Mouse (Mus musculus): ENCODE measurements at regions not wholly inside any gene's neighbourhood (a gene's known extent, or its start where the extent isn't known, plus 50 kb on each side); places are given as distances from the start of the nearest gene placed in this dataset.

DNA sequence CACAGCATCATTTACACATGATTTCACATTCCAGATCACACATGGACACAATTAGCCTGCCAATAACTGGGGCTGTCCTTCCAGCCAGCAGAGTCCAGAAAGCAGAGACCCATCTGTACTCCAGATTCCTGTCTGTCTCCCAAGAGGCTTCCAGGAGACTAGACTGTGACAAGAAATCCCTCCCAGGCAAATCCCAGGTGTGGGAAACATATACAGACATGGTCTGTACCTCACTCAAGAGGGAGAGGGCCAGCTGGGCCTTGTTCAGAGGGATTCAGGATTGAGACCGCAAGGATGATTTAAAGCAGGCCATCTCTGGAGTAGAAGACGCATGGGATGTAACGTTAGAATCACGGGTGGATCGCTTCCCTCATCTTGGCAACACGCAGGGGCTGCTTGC, 182.7 kb upstream of the Prr30 start:
- no peak for DNase-seq (ENCODE audit: low spot score in 2 of 2)

DNA sequence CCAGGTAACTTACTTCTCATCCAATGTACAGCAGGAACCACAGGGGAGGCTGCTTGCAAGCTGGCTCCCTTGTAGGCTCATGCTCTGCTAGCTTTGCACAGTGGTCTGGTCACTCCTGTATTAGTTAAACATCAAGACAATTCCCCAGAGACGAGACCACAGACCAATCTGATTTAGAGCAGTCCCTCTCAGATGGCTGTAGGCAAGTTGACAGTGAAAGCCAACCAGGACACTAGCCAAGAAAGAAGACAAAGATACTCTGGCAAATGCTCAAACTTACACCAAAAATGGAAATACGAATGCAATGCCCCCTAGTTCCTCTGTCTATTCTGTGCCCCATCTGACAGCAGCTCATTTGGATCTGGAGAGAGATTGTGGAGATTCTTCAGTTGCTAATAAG, 181.8 kb upstream of the Prr30 start:
- DNase-seq (ENCODE audit: low spot score in 2 of 2), result no peak

DNA sequence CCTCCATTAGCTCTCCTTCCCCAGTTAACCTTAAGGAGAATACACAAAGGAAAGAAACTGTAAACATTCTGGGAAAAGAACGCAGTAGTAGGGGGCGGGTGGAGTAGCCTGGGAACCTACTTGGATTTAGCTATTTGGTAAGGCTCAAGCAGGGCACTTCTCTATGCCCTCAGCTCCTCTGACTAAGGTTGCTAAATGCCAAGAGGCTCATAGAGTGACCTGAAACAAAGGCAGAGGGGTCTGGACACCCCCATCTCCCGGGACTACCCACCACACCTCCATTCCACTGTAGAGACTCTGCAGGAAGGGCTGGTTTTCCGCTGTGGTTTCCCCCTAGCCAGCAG, 179.5 kb upstream of the Prr30 start:
- DNase-seq (ENCODE audit: low spot score in 2 of 2), result no peak

DNA sequence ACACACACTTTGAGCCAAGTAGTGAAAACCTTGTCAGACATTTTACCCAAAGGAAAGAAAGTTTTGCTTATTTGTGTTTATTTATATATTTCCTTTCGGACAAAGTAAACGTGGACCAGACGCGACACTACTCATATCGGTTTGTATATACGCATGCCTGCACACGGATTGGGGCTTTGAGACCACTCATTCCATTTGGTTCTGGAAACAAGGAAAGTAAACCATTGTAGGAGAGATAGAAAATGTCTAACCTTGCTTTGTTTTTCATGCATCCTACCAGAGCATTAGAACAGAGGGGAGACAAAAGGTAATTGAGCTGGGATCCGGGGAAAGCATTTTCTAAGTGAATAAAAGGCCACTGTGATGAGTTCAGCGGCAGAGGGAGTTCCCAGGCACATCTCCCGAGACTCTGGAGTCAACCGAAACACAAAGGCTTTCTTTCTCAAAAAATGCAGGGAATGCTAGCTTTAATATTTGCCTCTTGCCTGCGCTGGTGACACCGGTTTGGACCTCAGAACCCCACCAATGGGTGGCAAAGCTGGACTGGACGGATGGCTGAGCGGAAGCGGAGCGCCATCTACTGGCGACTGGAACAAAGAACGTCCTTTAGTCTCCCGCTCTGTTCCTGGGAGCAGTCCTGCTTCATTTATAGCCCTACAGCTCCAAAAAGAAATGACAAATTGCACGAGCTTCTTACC, 179.0 kb upstream of the Prr30 start:
- DNase-seq (ENCODE audit: low spot score in 2 of 2), result peak; percentile 56 to 83

DNA sequence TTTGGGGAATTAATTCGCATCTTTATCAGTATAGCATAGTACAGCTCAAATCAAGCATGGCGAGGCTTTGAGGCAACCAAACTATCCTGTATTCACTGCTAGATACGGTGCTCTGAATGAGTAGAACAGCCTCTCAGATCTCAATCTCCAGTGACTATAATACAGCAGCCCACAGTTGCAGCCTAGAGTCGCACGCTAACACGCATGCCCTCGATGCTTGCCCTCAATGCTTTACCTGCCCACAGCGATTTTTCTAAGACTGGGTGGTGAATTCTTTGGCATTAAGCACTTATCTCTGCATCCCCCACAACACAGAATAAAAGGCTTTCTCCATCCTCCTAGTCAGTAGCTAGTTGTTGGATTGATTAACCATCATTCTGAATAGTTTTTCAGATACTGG, 178.4 kb upstream of the Prr30 start:
- DNase-seq (ENCODE audit: low spot score in 2 of 2), result peak in 1 of 2 experiments; percentile 6

DNA sequence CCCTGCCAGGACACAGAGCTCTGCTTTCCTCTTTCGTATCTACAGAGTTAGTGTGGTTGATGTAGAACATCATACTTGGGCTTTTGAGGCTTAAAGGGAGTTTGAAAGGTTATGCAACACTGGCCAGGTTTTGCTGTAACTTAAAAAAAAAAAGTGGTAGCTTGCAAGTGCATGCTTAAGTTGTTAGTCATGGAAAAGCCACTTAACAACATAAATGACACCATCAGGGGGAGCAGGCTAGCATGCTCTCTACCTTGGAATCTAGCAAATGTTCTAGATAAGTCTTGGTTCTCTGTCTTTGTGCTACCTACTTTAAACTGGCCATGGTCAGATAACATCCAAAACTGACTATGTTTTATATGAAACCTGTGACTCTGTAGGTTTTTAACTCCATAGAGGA, 176.6 kb upstream of the Prr30 start:
- no peak for DNase-seq (ENCODE audit: low spot score in 2 of 2)

DNA sequence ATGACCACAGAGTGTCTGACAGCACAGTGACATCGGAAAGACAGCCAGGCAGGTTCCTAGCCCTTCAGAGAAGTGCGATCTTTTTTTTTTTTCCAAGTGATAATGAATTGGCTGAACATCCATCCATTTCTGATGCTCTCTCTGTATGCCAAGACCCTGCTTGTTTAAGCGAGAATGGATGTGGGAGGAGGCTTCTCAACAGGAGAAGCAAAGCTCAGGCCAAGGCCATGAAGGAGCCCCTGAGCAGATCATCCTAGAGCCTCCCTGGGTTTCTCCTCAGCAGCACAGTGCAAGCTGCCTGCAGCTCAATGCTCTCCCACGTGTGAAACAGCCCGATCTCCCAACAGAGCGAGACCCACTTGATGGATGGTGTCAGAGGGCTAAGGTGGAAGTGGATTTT, 175.7 kb upstream of the Prr30 start:
- DNase-seq (ENCODE audit: low spot score in 2 of 2), result no peak

DNA sequence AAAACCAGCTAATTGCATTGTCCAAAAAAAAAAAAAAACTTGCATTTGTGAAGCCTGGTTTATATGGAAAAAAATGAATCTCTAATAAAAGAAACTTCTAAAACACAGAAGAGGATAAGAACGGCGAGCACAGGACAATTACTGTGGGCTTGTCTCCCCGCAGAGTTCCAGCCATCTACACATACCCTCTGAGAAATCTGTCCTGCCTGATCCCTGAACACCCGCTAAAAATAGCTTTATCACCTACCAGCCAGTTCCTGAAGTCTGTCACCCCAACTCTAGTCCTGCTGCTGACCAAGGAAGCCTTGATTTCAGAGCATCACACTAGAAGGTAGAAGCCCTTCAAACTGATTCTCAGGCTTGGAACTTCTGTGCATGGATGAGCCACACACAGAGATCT, 173.7 kb upstream of the Prr30 start:
- no peak for DNase-seq (ENCODE audit: low spot score in 2 of 2)

DNA sequence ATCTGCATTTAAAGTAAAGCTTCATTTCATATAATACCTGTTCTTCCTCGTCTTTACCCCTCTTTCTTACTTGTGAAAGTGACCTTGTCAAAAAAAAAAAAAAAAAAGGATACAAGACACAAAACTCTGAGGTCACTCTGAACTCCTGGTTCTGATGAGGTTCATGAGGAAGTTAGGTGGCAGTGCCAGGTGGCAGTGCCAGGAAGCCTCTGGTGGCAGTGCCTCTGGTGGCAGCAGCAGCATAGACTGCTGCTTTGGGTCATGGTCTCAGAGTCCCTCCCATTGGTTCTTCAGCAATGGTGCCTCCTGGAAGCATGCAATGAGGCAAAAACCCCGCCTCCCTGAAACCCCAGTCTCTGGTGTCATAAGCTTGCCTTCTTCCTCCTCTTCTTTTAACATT, 159.7 kb upstream of the Prr30 start:
- no peak for DNase-seq (ENCODE audit: low spot score in 2 of 2)

DNA sequence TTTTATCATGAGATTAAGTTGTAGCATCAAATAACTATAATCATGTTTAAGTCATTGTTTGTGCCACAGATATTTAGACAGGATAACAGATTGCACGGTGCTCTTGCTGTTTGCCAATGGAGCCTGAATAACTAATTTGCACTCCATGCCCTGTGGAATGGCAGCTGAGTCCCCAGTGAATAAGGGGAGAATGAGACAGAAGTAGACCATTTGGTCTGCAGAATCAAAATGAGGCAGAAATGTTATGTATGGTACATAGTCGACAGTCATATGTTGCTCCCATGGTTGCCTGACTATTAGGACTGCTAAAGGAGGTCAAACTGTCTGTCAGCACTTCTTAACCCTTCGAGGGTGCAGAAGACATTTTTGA, 152.9 kb upstream of the Prr30 start:
- DNase-seq (ENCODE audit: low spot score in 2 of 2), result no peak

DNA sequence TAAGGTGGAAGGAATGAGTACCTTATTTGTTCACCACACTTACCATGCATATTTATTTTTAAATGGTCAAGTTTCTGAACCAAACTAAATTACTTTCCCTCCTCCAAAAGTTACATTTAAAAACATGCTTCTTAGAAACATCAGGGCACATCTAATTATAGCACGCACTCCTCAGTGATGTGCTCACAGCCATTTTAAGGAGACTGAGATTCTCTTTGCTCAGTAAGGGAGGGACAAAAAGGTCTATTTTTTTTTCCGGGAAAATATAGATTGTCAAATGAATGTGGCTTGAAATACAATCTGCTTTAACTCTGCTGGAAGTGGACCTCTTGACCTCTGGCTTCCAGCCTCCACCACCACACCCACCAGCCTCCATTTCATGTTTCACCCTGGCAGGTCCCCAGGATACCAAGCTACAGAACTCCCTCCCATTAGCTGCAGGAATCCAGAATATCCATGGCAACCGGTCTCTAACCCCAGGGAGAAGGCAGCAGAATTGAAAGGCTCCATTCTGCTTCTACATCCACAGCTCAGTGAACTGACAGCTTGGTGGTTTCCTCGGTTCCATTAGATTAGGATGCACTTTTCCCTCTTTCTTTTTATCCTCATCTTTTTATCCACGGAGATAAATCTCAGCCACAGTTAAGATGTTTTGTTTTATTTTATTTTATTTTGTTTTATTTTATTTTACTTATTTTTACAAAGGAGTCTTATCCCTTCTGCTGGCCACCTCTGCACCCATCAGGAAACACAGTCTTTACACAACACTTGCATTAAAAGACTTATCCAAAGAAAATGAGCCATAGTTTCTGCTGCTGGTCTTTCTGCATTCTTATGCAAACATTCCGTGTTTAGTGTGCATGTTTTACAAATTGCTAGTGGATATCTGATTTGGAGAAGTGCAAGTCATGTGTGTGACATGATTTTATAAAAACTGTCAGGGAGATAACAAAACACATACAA, 152.2 kb upstream of the Prr30 start:
- DNase-seq (ENCODE audit: low spot score in 2 of 2), result peak in 1 of 2 experiments; percentile 44

DNA sequence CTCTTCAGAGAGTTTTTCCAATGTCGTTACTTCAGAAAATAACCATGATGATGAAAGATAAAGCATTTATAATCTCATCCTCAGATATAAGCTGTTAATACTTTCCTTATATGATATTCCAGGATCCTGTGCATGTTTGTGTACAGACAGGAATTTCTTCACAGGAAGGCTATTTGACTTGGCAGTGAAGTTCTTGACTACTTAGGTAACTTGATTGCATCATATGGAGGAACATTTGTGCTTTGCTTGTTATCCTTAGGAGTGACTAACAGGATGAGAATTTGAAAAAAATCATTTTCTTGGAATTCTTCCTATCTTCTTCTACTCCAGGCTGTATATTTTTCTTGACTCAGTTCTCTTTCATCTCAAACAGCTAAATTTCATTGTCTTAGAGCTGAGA, 140.2 kb upstream of the Prr30 start:
- DNase-seq (ENCODE audit: low spot score in 2 of 2), result no peak

DNA sequence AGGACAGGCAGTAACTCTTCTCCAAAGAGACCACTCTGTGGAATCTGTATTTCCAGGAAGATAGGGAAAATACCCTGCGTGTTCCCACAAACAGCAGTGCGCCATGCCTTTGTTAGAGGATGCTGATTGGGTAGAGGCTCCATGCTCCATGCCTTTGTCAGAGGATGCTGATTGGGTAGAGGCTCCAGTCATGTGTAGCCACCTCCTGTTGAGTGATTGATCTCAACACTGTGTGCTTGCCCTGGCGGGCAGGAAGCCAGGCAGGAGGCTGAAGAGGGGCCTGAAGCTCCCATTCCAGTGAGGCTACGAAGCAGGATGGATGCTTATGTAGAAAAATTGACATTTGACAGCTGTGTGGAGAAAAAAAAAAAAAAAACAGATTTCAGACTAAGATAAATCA, 131.9 kb upstream of the Prr30 start:
- no peak for DNase-seq (ENCODE audit: low spot score in 2 of 2)

DNA sequence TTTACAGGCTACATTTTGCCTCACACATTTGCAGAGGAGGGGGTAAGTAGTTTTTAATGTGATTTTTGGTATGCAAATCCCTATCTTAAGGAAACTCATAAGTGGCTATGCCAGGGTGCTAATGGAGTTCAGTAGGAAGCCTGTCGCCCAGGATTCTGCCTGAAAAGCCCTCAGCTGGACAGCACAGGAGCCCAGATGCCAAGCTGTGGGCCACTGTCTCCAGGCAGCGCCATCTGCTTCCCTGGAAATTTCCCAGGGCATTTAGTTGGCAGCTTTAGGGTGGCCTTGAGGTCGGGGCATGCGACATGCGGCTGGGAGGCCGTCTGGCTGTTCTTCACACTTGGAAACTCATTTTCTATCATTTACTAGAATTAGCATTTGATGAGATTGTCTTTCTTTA, 127.3 kb upstream of the Prr30 start:
- DNase-seq (ENCODE audit: low spot score in 2 of 2), result no peak

DNA sequence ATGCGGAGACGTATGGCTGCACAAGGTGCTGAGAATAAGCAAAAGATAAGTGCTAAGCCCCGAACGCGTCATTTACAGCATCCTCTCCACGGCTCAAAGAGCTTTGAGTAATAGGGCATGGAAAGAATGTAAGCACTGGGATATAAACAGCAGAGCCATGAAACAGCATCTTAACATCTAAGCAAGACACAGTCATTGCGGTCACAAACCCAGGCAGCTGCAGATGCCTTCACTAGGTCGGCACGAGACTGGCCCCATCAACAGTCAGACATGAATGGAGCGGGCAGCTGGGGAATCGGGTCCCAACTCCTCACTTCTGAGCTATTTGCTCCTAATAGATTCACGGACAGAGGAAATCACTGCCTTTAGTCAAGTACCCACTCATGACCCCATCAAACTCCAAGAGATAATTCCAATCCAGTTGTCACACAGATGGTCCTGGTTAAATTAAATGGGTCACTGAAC, 126.4 kb upstream of the Prr30 start:
- no peak for DNase-seq (ENCODE audit: low spot score in 2 of 2)

DNA sequence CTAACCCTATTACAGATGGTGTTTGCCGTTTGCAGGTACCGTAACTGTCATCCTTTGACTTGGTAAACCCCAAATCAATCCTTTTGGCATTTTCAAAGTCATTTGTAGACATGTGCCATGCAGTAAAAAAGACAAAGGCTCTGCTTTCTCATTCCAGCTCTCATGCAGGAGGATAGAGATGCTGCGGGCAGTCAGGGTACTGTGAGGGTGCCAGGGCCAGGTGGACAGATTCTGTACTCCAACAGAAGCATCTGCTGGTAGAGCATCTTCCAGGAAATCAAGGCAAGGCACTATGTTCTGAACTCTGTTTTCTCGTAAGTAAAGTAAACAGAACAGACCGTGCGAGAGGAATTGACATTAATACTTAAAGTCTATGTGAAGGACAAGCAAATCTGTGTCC, 123.2 kb upstream of the Prr30 start:
- DNase-seq (ENCODE audit: low spot score in 2 of 2), result no peak

DNA sequence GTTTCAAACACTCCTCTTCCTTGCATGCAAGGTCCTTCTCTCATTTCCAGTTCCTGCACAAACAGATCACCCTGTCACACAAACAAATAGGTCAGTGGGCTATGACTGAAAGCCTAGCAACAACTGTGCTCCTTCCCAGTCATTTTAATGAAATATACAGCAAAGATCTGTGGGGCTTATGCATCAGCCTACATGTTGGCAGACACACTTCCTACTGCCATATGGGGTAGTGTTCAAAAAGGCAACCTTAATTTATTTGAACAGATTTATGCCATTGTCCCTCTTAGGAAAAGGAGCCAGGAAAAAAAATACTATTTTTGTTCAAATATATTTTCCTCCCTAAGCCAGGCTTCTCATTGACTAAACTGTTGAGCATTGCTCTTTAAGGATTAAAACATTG, 107.8 kb upstream of the Prr30 start:
- DNase-seq (ENCODE audit: low spot score in 2 of 2), result peak in 1 of 2 experiments; percentile 16

DNA sequence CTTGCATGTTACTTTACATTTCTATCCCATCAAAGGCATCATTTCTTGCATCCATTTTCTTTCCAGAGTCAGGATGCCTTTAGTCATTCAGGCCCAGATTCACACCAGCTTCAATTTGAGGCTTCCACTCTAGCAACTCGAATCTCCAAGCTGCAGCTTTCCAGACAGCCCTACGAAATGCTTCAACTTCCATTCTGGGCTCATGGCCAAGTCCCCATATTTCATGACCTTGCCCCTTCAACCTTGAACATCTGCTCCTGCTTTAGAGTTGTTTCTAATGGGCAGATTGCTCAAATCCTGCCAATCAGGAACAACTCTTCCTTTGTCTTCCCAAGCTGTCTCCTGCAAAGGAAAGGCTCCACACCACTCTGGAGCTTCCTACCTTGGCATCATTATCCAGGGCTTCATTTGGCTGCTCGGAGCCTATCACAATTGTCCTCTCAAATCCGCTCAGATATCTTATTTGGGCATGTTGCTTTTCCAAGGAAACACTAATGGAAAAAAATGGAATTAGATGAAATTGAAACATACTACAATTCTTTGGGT, 104.4 kb upstream of the Prr30 start:
- DNase-seq (ENCODE audit: low spot score in 2 of 2), result no peak

DNA sequence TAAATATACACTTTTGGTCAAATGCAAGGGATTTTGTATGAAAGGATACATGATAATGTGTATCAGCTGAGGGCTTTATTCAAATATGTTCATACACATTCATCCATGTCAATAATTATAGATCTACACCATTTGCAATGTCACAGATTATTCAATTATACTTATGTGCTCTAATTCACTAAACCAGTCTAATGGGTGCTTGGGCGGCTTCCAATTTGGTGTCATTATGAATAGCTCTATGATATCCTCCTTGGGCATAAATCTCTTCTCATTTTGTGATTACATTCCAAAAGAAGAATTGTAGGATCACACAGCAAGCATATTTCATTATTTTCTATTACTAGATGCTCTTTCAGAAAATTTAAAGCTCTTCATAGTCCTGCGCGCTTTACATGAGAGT, 97.7 kb upstream of the Prr30 start:
- DNase-seq (ENCODE audit: low spot score in 2 of 2), result no peak

DNA sequence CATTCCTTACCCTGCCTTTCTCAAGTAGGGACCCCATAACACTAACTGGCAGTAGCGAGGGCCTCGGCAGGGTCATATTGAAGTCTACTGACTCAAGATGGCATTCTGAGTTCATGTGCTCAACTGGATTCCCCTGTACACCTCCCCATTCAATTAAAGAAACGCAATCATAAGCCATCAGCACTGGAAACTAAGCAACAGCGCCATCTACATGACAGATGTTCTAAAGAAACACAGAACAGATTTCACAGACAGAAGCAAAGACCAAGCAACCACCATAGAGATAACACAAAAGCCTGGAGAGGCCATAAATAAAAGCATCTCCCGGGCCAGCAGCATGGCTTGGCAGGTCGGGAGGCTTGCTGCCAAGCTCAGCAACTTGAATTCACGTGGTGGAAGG, 94.6 kb upstream of the Prr30 start:
- peak; percentile 12 to 76 for DNase-seq (ENCODE audit: low spot score in 2 of 2)

DNA sequence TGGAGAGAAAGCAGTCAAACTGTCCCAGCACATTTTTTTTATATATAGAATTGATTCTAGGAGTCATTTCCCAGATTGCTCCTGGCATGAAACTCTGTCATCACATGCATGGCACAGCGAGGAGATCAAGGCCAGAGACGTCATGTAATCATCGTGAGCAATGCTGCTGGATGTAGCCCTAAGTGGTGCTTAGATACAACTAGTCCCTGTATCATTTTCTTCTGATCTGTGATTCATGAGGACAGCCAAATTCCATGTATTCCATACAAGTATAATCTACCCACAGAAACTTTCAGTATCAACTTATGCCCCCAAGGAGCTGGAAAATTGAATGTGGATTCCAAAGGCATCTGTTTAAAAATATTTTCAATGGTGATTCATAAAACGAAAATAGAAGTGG, 87.6 kb upstream of the Prr30 start:
- DNase-seq (ENCODE audit: low spot score in 2 of 2), result no peak

DNA sequence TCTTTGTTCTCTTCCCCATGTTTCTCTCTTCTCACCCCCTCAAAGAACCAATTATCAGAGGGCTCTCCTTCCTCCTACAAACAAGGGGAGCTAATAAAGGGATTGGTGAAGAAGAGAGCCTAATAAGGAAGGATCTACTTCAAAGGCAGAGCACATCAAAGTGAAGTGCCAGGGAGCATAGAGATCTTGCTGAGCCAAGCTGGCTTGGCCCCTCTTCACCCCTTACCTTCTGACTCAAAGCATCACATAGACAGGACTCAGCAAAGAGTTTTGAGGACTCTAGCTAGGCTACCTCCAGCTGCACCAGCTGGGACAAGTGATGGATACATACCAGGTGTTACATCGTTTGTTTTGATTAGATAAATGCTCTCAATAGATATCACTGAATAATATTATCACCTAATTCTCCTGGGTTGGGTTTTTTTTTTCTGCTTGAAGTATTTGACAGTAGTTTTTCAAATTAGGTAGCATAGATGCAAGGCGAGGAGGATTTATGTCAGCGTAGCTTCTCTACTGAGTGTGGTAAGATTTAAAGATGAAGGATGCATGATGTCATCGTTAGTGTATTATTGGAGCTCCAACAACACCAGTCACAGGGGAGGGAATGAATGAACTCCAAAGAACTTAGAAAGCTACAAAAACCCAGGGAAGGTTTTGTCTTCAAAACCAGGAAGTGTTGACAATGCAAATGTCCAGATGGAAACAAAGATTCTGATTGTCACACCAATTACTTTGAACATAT, 69.1 kb upstream of the Prr30 start:
- DNase-seq (ENCODE audit: low spot score in 2 of 2), result no peak

Measured in layer of hippocampus, adult 18-20 months (tissue).